In the genomic region with DNA sequence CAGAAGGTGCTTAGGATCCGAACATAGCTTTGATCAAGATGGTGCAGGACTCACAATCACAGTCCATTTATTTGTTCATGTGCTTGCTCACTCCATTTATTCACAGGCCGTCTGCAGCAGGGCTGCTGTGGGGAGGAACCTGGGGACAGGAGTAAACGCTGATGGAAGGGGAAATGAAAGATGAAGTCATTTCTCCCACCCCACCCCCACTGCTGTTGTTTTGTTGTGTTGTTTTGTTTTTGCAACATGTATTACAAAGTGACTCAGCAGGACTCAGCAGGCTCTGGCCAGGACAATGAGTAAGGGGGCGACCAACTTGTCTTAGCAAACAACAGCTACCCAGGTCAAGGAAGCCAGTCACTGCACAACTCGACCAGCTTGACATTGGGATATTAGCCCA, we compare ENCODE assay signal across 21 mouse cellular contexts.
"Had no signal": no experiment of that assay in that cellular context is flagged by ENCODE, and none has a peak within 500 bp of the region (broad histone marks: within the 10 kb centered on the region; RNA-seq: fewer than 3 reads in every experiment).

No protein-coding gene starts in this region.

- ATAC-seq: hindbrain, postnatal 0 days; inflammation-experienced regulatory T-cells, adult 6 months; intestine, embryonic 16.5 days; midbrain, embryonic 13.5 days had no signal

- DNase-seq: kidney, adult 18-20 months; kidney, adult 9 months; kidney, postnatal 14 days; kidney, postnatal 4 days; layer of hippocampus, postnatal 36 days; liver, embryonic 13.5 days; lung, postnatal 14 days; retina, postnatal 1 day; right cerebral cortex, postnatal 25 days; spleen, adult 18-20 months; thymus, postnatal 25 days had no signal

- H3K4me2 ChIP-seq: liver, embryonic 13.5 days; lung, embryonic 15.5 days; midbrain, embryonic 13.5 days; neural tube, embryonic 12.5 days; neural tube, embryonic 15.5 days; stomach, embryonic 15.5 days had no signal

- H3K4me3 ChIP-seq: layer of hippocampus, adult 2 months; left cerebral cortex, adult 2 months; liver, embryonic 13.5 days; lung, embryonic 15.5 days; midbrain, embryonic 13.5 days; neural tube, embryonic 12.5 days; neural tube, embryonic 15.5 days; stomach, embryonic 15.5 days had no signal

- H3K9me3 ChIP-seq: liver, embryonic 13.5 days; lung, embryonic 15.5 days; midbrain, embryonic 13.5 days; neural tube, embryonic 12.5 days; neural tube, embryonic 15.5 days; stomach, embryonic 15.5 days had no signal

- H3K4me1 ChIP-seq: lung, embryonic 15.5 days; neural tube, embryonic 12.5 days; neural tube, embryonic 15.5 days; stomach, embryonic 15.5 days had no signal

- H3K9ac ChIP-seq: liver, embryonic 13.5 days; lung, embryonic 15.5 days; midbrain, embryonic 13.5 days; neural tube, embryonic 12.5 days; neural tube, embryonic 15.5 days; stomach, embryonic 15.5 days had no signal

- H3K27ac ChIP-seq: hindbrain, postnatal 0 days; layer of hippocampus, adult 2 months; left cerebral cortex, adult 2 months; liver, embryonic 13.5 days; lung, embryonic 15.5 days; midbrain, embryonic 13.5 days; neural tube, embryonic 12.5 days; neural tube, embryonic 15.5 days; stomach, embryonic 15.5 days had no signal

- H3K27me3 ChIP-seq: liver, embryonic 13.5 days; lung, embryonic 15.5 days; midbrain, embryonic 13.5 days; neural tube, embryonic 12.5 days; neural tube, embryonic 15.5 days; stomach, embryonic 15.5 days had no signal

- H3K36me3 ChIP-seq: liver, embryonic 13.5 days; lung, embryonic 15.5 days; midbrain, embryonic 13.5 days; neural tube, embryonic 12.5 days; neural tube, embryonic 15.5 days; stomach, embryonic 15.5 days had no signal
